Mouse (Mus musculus): Measurements from ENCODE around the gene Cilp.
A peak's percentile ranks its signal among the peaks of the same experiment; 100 is the strongest.
"Not testable (repeated sequence)": the region's sequence is repeated elsewhere in the genome, so short reads cannot be mapped to it uniquely, and the experiment has no call there.

The Cilp gene

DNA sequence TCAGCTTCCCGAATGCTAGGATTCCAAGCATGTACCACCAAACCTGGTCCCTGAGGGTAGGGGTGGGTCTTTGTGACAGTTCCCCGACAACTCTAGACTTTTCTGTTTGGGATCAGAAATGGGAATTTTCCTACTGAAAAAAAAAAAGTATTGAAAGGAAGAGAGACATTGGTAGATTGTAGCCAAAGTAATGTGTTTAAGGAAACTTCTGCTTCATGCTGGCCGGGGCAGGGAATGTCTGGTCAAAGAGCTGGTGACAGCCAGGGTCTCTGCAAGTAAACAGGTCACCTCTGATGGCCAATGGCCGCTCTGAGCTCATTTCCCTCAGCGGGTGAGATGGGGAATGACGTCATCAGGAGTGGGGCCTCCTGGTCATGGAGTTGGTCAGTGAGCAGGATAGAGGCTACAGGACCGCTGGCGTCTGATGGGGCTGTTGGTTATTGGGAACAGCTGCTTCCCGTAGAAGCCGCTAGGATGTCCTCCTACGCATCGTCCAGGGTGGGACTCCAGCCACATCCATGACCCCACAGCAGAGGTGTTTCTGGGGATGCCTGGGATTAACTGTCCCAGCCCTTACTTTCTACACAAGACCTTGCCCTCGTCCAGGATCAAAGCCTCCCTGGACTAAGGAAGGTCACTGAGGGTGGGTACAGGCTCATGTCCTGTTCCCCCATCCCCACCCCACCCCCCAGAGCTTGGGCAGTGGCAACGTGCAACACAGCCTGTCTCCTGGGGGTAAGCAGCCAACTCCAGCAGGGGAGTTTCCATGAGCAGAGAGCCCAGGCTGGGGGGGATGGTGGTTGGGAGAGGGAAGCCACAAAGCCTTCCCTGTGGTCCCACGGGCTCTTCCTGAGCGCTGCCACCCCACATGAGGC, 17.2 kb upstream of the Cilp start:
- no peak for DNase-seq (ENCODE audit: low read depth, low spot score)

DNA sequence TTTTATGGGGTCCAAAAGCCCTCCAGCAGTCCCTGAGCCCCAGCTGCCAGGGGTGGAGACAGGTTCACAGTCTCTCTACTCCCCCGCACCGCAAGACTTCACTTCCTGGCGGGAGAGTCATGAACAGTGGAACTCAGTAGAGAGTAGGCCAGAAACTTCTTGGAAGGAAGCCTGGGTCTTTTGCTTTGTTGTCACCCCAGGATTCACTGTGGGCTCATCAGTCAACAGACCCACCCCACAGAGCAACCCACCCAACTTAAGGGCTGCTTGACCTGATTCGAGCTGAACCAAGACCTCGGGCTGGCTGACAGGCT, 16.6 kb upstream of the Cilp start:
- no peak for DNase-seq (ENCODE audit: low read depth, low spot score)

- no peak for DNase-seq (ENCODE audit: low read depth, low spot score)
Measured at GRCm38 (mm10) chr9:65252026-65252425, 13.0 kb upstream of the Cilp start.

GRCm38 (mm10) chr9:65255906-65256600, 8.9 kb upstream of the Cilp start:
- DNase-seq (ENCODE audit: low read depth, low spot score), result no peak

DNA sequence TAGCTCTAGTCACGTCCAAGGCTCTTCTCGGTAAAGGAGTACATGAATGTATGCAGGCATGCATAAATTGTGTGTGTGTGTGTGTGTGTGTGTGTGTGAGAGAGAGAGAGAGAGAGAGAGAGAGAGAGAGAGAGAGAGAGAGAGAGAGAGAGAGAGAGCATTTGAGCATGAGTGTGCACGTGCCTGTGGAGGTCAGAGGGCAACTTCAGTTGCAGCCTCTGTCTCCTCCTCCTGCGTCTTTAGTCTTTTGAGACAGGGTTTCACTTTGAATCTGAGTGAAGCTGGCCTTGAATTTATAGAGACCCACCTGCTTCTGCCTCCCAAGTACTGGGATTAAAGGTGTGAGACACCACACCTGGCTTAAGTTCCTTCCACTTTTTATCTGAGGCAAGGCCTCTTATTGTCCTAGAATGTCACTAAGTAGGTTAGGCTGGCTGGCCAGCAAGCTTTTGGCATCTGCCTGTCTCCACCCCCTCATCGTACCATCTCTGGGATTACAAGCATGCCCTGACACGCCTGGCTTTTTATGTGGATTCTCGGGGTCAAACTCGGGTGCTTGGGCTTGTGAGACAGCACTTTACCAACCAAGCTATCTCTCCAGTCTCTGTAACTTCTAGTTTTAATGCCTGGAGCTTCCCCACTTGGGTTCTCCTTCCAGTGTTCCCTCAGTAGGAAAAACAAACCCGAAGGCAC, 7.6 kb upstream of the Cilp start:
- no peak for DNase-seq (ENCODE audit: low read depth, low spot score)

DNA sequence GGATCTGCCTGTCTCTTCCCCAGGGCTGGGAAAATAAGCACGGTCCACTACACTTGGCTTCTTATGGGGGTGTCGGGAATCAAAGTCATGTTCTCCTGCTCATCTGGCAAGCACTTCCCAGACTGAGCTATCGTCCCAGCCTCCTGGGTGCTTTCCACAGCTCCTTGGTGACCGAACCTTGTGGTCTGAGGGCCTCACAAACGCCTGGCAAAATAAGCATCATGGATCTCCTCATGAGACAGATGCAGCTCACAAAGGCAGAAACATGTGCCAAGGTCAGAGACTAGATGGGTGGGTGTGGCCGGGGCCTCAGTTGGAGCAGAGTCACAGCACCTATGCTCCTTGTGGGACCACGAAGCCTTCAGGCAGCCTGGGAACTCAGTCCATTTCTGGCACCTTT, 5.6 kb upstream of the Cilp start:
- DNase-seq (ENCODE audit: low read depth, low spot score), result no peak

DNA sequence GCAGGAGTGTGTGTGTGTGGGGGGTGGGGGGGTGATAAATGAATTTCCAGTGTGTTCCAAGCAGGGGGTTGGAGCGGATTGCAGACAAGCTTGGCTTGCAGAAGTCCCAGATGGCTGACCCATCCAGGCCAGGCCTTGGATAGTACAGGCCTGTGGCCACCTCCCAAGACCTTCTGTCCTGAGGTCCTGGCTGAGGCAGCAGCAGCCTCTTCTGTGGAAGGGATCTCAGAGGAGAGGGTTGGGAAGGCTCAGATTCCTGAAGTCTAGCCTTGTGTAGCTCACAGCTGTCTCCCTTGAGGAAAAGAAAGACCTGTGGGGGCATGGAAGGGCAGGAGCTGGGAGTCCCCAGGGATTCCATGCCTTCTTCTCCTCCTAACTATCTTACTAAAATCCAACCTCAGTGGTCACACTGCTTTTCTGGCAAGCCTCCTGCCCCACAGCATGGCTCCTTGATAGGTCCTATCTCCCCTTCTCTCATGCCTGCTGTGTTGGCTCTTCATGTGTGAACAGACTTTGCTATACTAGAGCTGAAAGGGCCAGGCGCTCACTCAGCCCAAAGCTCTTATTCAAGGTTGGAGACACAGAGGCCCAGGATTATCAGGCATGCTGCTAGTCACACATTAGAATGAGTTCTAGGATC, 3.3 kb upstream of the Cilp start:
- DNase-seq (ENCODE audit: low read depth, low spot score), result peak; percentile 92

DNA sequence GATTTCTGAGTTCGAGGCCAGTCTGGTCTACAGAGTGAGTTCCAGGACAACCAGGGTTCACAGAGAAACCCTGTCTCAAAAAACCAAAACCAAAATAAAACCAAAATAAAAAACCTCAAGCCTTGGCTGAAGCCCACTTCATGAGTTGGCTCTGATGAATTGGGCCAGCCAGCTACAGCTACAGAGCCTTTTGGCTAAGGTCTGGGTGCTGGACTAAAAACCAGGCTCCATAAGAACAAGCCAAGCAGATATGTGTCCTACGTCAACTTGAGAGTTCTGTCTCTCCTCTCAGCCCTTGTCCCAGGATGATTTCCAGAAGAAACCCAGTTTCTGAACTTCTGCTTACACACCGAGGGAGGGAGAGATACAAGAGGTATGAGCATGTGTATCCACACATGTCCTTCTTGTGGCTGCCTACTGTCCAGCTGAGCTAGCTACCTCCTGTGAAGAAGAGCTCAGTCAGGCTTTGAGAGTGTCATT, 2.3 kb upstream of the Cilp start:
- DNase-seq (ENCODE audit: low read depth, low spot score), result no peak

DNA sequence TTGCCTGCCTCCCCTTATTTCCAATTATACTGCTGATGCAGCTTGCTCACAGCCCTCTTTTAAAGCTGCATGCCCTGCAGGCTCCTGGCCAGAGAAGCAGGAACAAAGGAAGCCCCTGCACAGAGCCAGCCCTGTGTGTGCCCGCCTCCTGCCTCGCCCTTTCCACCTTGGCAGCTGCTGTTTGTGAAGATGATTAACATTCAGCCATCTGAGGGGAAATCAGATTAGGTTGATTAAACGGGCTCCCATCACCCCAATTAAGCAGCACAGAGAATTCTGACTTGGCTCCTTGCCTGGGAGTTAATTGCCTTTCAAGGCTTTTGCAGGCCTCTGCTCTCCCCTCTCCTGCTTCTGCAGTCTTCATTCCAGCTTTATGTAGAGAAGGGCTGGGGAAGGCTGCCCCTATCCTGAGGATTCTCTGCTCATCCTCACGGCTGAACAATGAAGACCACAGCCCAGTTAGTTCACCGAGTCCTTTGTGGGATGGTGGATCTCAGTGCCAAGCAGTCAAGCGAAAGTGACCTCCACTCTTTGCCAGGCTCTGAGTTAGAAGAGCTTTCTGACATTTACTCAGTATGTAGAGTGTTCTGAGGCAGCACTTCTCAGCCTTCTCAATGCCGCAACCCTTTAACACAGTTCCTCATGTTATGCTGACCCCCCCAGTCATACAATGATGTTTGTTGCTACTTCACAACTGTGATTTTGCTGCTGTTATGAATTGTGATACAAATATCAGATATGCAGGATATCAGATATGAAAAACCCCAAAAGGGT, 2.9 kb downstream of the Cilp start:
- peak; percentile 81 for DNase-seq (ENCODE audit: low read depth, low spot score)

DNA sequence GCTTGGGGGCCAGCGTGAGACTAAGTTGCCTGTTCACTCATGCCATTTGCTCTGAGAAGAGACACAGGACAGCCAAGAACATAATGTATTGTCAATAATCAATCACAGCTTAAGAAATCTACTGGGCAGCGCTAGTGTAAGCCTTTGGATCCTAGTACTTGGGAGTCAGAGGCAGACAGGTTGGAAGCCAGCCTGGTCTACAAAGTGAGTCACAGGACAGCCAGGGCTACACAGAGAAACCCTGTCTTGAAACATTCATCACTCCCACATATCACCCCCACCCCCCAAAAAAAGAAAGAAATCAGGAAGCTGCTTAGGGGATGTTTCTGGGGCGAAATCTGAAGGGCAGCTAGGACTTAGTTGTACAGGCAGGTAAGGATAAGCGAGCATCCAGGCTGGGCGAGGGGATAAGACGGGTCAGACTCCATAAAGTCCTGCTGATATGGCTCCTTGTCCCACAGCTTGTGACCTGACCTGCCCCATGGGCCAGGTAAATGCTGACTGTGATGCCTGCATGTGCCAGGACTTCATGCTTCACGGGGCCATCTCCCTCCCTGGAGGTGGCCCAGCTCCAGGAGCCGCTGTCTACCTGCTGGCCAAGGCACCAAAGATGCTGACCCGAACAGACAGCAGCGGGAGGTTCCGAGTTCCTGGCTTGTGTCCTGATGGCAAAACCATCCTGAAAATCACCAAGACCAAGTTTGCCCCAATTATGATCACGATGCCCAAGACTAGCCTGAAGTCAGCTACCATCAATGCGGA, 8.2 kb downstream of the Cilp start:
- DNase-seq (ENCODE audit: low read depth, low spot score), result peak; percentile 34

DNA sequence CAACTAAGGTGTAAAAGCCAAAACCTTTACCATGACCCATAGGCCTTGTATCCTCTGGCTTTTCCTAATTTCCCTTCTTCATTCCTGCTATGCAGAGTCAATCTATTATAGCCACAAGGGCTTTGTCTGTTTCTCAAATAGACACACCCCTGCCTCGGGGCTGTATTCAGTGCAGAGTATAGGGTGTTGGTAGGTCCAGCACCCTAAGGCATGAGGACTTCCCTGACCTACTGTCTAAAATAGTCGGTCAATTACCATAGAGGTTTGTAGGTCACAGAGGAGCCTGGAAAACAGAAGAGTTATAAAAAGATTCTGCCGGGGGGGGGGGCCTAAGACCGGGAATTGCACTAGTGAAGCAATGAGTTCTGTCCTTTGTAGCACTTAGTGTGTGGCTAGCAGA, 8.9 kb downstream of the Cilp start:
- DNase-seq (ENCODE audit: low read depth, low spot score), result no peak

GRCm38 (mm10) chr9:65274851-65275250, 9.9 kb downstream of the Cilp start:
- not testable (repeated sequence) for DNase-seq (ENCODE audit: low read depth, low spot score)

- no peak for DNase-seq (ENCODE audit: low read depth, low spot score)
Measured at GRCm38 (mm10) chr9:65275810-65276530, 11.0 kb downstream of the Cilp start.

DNA sequence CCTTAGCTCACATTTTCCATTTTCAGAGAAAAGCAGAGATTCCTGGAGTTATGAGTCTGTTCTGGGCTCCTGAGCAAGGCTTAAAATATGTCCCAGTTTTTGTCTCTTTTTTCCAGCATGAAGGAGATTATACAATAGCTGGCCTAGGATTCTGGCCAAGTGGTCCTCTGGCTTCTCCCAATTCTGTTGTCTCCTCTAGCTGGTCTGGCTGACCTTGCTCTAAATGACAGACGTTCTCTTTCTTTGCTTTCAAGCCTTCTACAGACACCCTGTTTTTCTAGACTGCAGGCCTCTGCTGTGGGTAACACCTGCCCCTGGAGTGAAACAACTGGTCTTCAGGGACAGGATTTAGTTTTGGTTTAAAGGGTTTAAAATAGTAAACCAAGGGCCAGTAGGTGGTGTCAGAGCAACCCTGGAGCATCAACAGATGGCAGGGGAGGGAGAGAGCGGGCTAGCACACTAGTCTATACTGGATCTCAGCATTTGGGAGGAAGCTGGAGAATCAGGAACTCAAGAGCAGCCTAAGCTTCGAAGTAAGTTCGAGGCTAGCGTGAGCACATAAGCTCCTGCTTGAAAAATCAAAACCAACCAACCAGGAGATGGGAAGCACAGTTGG, 16.7 kb downstream of the Cilp start:
- peak; percentile 76 for DNase-seq (ENCODE audit: low read depth, low spot score)

DNA sequence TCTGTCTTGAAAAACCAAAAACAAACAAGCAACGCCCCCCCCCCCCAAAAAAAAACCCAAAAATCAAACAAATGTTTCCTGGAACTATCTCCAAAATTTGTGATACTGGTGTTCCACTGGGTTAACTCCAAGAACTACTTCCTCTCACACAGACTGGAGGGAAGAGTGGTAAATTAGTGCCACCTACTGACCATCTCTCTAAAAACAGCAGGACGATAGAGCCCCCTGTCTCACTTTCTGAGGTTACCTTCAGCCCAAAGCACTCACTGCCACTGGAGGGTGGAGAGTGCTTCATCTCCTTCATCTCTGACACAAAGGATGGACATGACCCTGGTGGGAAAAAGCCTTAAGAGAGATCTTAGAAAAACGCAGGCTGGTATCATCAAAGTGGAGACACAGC, 18.3 kb downstream of the Cilp start:
- peak; percentile 66 for DNase-seq (ENCODE audit: low read depth, low spot score)

DNA sequence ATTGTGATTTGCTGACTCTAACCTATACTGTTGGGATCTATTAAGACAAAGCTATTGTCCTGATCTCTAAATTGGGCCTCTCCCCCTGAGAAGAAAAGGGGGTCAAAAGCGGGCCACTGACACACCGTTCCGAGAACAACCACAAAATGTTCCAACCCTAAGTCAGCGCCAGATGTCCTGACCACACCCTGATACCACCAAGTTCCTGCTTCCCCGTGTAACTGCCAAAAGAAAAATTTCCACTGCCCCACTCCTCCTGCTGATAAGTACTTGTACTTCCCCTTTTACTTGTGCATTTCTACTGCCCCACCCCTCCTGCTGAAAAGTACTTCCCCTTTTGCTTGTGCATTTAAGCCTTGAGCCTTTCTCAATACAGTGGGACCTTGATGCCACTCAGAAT, 23.3 kb downstream of the Cilp start:
- DNase-seq (ENCODE audit: low read depth, low spot score), result not testable (repeated sequence)

- DNase-seq (ENCODE audit: low read depth, low spot score), result no peak
Measured at GRCm38 (mm10) chr9:65289988-65290387, 25.0 kb downstream of the Cilp start.

- DNase-seq (ENCODE audit: low read depth, low spot score), result no peak
Measured at GRCm38 (mm10) chr9:65292421-65292820, 27.4 kb downstream of the Cilp start.

DNA sequence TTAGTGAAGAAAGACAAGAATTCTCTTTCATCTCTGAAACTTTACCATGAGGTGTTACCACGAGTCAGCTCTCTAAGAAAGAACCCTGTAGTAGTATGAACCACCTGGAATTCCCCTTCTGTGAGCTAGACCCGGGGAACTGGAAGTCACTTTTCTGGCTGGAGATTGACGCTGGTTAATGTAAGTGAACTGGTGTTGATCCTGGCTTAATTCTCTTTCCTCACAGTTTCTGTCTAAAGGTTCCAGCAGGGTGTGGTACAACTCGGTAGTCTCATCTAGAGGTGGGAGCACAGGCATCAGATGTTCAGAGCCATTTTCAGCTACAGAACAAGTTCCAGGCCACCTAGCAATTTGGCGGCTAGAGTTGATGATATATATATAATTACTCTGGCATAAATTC, 28.1 kb downstream of the Cilp start:
- no peak for DNase-seq (ENCODE audit: low read depth, low spot score)
